Mouse (Mus musculus) splenic B cell, adult 2 months (primary cell): Measurements from ENCODE around the gene Ankrd55.
"Not testable (repeated sequence)": the region's sequence is repeated elsewhere in the genome, so short reads cannot be mapped to it uniquely, and the experiment has no call there.

ENCODE experiments used
- DNase-seq: peaks from one replicate; pipeline ENCODE4 v3.0.0-alpha.2; 2011; ENCODE audit warnings: low read depth, low spot score
- H3K27me3 ChIP-seq: 2 replicates; pipeline ENCODE4 v1.6.1; 2012; ENCODE audit warnings: mild to moderate bottlenecking, low read length, moderate library complexity, mixed read lengths; ENCODE audit not compliant: control insufficient read depth, poor library complexity, insufficient read depth, severe bottlenecking
- H3K36me3 ChIP-seq: 2 replicates; pipeline ENCODE4 v1.6.1; 2012; ENCODE audit warnings: mild to moderate bottlenecking, low read length, moderate library complexity, mixed read lengths; ENCODE audit not compliant: control insufficient read depth, poor library complexity, insufficient read depth, severe bottlenecking

Ankrd55 gene

DNA sequence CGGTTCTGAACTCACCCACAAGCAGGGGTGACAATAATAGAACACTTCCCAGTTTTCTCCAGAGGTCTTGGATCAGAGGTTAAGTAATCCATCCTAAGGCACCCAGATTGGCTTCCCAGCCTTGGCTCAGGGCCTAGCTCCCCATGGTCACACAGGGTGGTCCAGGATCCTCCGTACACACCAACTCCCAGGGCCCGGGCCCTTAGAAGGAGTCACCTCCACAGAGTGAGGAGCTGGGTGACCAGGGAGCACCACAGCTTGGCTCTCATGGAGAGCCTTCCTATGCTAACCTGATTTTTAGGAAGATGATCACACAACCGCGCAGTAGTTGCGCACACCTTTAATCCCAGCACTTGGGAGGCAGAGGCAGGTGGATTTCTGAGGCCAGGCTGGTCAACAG lies 127.6 kb downstream of the Ankrd55 start:
- H3K36me3 ChIP-seq, result no peaks in the 10 kb centered on the region
- no peak for DNase-seq
- no peaks in the 10 kb centered on the region for H3K27me3 ChIP-seq

DNA sequence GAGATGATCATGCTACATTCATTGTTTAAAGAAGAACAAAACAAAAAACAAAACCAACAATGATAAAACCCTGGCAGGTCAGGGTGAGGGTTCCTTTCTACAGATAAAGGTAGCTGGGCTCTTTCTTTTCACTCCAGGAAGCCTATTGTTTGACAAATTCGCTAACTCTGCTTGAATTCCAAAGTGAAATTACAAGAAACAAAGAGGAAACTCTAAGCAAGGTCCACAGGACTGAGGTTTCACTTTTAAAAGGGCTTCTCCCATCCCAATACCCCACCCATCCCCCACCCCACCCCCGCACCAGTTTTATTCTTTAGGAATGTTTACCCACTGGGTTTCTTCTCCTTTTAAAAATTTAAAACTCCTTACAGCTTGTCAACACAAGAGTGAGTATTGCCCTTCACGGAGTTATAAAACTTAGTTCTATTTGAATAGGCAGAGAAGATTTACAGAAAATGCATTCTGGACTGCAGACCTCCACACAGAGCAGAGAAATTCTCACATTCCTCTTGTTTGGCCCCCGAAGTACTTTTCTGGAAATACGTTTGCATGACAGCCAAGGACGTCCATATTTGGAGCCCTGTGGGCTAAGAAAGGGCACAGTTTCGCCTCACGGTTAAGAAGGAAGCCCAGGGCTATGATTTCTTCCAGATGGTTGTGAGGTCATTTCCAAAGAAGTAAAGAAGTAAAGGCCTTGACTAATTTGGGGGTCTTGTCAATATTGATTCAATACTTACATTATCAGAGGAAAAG lies 128.3 kb downstream of the Ankrd55 start:
- no peak for DNase-seq
- Histone ChIP-seq H3K36me3 (no peaks in the 10 kb centered on the region), H3K27me3 (no peaks in the 10 kb centered on the region)

DNA sequence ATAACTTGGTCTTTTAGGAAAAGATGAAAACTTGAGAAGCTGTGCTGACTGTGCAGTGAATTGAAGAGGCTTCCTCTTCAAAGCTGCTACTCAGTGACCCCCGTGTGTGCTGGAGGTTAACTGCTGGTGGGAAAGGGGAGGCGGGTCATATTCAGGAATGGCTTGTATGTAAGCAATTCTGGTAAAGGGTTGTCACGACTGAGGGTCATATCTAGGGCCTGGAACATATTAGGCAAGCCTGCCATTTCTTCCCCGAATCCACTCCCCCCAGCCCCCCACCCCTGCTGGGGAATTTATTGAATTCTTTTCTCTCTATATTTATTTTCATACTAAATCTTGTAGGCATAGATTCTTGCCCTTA lies 128.9 kb downstream of the Ankrd55 start:
- Histone ChIP-seq H3K27me3 (no peaks in the 10 kb centered on the region), H3K36me3 (no peaks in the 10 kb centered on the region)
- DNase-seq, result no peak

DNA sequence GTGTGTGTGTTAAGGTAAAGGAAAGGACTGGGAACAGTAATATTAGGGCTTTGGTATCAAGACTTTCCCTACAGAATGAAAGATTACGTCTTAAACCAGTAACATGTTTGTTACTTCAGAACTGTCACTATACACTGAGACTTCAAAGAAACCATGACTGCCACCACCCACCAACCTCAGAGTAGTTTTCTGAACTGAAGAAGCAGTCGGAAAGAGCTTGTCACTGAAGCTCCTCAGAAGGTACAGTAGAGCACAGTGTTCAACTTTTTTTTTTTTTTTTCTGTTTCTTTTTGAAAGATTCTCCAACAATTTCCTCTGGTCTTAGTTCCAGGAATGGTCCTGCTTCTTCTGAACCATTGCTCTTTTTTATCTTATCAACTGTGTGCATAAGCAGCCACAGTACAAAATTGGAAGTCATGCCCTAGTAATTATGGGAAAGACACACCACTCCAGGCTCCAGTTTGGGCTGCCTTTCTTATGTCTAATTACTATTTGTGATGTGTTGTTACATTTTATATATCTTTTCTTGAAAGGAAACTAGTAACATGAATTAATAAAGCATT lies 129.7 kb downstream of the Ankrd55 start:
- H3K27me3 ChIP-seq, result no peaks in the 10 kb centered on the region
- no peak for DNase-seq
- no peaks in the 10 kb centered on the region for H3K36me3 ChIP-seq

DNA sequence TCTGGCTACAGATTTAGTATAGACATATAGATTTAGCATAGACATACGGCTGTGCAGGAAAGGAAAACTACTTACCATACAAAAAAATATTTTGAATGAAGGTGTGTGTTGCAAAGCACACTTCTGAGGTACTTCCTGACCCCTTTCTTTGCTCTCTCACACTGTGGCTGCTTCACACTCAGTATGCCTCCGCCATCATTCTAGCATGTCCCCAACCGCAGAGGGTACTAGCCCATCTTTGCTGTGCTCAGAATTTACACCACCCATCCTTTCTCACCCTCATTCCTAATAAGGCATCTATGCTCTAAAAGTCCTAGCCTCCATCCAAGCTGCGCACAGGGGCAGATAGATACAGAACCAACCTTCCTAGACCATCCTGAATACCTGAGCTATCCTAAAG lies 130.3 kb downstream of the Ankrd55 start:
- no peak for DNase-seq
- H3K27me3 ChIP-seq, result no peaks in the 10 kb centered on the region

DNA sequence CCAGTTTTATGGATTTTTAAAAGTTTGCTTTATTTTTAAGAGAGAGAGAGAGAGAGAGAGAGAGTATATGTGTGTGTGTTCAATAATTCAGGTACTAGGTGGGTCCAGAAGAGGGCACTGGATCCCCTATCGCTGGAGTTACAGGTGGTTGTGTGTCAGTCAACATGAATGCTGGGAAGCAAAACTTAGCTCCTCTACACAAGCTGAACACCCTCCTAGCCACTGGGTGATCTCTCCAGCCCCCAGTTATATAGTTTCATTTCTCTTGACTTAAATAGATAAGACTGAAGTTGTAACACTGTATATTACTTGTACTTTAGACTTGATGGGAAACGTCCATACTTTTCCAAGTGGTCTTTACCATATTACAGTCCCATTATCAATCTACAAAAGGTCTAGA lies 136.0 kb downstream of the Ankrd55 start:
- Histone ChIP-seq H3K36me3 (no peaks in the 10 kb centered on the region), H3K27me3 (no peaks in the 10 kb centered on the region)
- peak; percentile 54 for DNase-seq

More for the DNA sequence above, 130.3 kb downstream of the Ankrd55 start:
- H3K36me3 ChIP-seq, result no peaks in the 10 kb centered on the region

DNA sequence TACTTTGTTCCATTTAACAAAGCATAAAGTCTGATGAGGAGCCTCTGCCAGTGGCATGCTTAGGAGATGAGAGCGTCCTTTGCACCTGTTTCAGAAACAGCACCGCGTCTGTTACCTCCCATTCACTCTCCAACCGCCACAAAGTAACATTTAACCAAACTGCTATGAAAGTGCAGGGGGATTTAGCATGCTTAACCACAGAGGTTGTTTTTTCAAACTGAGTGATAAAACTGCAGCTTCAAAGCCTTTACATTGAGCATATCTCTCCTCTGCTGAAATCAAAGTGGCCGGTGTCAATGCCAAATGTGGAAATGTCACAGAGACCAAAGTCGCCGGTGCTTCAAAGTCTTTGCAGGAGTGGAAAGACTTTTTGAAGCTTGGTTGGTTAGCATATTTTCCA lies 136.4 kb downstream of the Ankrd55 start:
- no peak for DNase-seq
- Histone ChIP-seq H3K27me3 (no peaks in the 10 kb centered on the region), H3K36me3 (no peaks in the 10 kb centered on the region)

DNA sequence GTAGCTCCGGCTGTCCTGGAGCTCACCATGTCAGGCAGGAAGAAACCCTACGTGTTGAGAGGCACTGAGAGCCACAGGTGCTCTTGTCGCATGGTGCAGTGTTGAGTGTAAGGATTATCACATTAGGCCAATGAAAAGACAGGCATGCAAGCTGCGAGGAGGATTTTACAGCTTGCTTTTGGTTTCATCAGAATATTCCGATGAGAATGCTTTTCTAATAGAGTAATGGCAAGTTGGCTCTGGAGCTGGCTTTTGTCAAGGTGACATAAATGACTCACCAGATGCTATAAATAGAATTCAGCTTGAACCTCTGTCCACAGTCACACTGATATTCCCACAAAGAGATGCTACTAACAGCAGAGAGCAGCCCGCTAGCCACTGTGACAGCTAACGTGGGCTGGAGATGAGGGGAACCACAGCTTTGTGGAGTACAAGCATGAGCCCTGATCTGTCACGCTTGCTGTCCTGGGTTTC lies 137.0 kb downstream of the Ankrd55 start:
- DNase-seq, result no peak
- Histone ChIP-seq H3K27me3 (no peaks in the 10 kb centered on the region), H3K36me3 (no peaks in the 10 kb centered on the region)

DNA sequence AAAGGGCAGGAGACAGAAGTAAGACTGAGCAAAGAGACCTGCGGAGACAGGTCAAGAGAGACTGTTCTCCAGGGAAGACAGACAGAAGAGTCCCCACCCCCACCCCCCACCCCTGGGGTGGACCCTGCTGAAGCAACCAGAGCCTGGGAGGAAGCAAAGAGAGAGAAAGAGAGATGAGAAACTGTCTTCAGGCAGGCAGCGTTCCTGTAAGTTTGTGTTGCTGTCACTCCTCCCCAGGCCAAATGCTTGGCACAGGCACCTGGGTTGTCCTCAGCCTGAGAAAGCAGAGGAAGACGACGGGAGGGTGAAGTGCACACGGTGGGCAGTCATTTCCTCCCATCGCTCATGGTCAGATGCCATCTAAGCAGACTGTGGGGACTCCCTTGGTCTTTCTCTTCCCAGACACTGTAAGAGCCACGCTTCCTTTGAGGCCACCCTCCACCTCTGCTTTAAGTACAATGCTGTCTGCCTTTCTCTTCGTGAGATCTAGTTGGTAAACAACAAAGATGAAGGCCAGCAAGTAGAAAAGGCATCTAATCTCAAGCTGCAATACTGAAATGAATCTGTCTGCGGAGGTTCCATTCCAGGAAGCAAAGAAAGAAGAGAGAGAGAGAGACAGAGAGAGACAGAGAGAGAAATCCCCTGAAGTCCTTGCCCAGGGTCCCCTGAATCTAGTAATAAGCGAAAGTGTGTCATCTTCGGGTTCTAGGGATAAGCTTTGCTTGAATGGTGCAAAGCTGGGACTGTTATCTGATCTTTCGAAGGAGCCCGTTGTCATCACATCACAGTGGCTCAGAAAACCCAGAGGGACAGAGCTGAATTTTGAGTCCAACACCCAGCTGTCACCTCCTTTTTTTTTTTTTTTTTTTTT lies 138.2 kb downstream of the Ankrd55 start:
- Histone ChIP-seq H3K27me3 (no peaks in the 10 kb centered on the region), H3K36me3 (no peaks in the 10 kb centered on the region)
- DNase-seq, result peak; percentile 24

DNA sequence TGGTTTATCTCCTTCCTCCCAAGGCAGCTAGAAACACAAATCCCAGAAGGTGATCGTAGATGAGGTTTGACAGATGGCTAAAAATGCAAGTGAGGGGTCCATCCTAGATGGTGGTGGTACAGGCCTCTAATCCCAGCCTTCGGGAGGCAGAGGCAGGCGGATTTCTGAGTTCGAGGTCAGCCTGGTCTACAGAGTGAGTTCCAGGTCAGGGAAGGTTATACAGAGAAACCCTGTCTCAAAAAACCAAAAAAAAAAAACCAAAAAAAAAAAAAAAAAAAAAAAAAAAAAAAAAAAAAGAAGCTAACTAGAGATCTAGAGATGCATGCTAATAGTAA lies 138.9 kb downstream of the Ankrd55 start:
- H3K27me3 ChIP-seq, DNase-seq, H3K36me3 ChIP-seq: not testable (repeated sequence)

DNA sequence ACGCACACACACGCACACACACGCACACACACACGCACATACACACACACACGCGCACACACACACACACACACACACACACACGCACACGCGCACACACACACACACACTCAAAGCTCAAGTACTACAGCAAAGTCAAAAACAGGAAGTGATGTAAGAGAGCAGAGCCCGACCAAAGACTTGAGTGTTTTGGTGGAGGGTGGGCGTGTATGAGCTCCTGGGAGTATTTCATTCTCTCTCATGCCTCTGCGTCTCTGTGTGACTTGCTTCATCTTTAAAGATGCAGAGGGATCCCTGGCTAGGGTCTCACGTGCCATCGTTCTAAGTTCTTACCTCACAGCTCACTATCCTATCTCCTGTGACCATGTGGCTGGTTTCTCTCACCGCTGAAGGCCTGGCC lies 139.3 kb downstream of the Ankrd55 start:
- Histone ChIP-seq H3K27me3 (no peaks in the 10 kb centered on the region), H3K36me3 (no peaks in the 10 kb centered on the region)
- DNase-seq, result peak; percentile 81

DNA sequence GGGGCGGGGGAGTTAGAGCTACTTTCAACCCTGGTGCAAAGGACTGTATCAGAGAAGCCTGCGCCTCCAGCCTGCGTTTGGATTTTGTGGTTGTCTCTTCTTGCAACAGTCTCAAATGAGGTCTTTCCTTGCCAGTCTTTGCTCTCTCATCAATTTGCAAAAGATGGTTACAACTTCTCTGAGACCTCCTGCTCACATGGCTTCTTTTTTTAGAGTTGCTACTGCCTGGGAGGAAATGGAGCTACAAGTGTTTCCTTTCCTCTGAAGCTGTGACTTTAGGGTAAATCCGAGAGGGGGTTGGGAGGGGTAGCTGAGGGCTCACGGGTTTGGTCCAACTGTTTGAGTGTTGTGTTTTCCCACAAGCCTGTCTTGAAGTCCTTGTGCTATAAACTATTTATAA lies 145.0 kb downstream of the Ankrd55 start:
- H3K27me3 ChIP-seq, result no peaks in the 10 kb centered on the region
- peak; percentile 49 for DNase-seq

More for the DNA sequence above, 145.0 kb downstream of the Ankrd55 start:
- no peaks in the 10 kb centered on the region for H3K36me3 ChIP-seq
